Comparison of ENCODE assay signal across 9 mouse cellular contexts in genomic region chr8:11574911-11575603, GRCm38 (mm10). TPM values are rescaled to one million over a fixed set of nuclear protein-coding genes. Genes with fewer than 3 reads are reported as not detected.
DNase-seq lines count a peak whose midpoint lies in the region; ATAC-seq lines count a peak whose summit lies in the region.
"Had no signal": no experiment of that assay in that cellular context is flagged by ENCODE, and none has a peak within 500 bp of the region (broad histone marks: within the 10 kb centered on the region; RNA-seq: fewer than 3 reads in every experiment).

No protein-coding gene starts in this region.

- WGBS in kidney, embryonic 14.5 days = 59% methylated on average over 9 of the region's 9 CpGs
- 56% methylated on average over 9 of the region's 9 CpGs for WGBS in intestine, embryonic 15.5 days

- no peak overlapping the region for H3K27ac ChIP-seq in kidney, embryonic 14.5 days (ENCODE audit: low read depth, low read length)
- peak overlapping the region; percentile 23; the same call in 1 of the 2 replicates for H3K27ac ChIP-seq in intestine, embryonic 15.5 days

- H3K36me3 ChIP-seq in kidney, embryonic 14.5 days (ENCODE audit: control insufficient read depth, insufficient read depth, low read length) = no peaks in the 10 kb centered on the region
- no peaks in the 10 kb centered on the region for H3K36me3 ChIP-seq in intestine, embryonic 15.5 days

- H3K9ac ChIP-seq in kidney, embryonic 14.5 days (ENCODE audit: low read depth, low read length) = no peak overlapping the region
- H3K9ac ChIP-seq in intestine, embryonic 15.5 days = no peak overlapping the region

- 0 out of 2 replicates have a peak, but pooled peaks cover 12% of the 10 kb centered on the region for H3K4me1 ChIP-seq in kidney, embryonic 14.5 days (ENCODE audit: control insufficient read depth, insufficient read depth, low read length)
- H3K4me1 ChIP-seq in intestine, embryonic 15.5 days (replicated peaks) = peaks cover 12% of the 10 kb centered on the region

- no peaks in the 10 kb centered on the region for H3K27me3 ChIP-seq in kidney, embryonic 14.5 days (ENCODE audit: control insufficient read depth, insufficient read depth, low read length)
- no peaks in the 10 kb centered on the region for H3K27me3 ChIP-seq in intestine, embryonic 15.5 days (replicated peaks)

- no peak overlapping the region for H3K4me2 ChIP-seq in kidney, embryonic 14.5 days (replicated peaks; ENCODE audit: low read depth, low read length)
- H3K4me2 ChIP-seq in intestine, embryonic 15.5 days (replicated peaks) = no peak overlapping the region

- no peak overlapping the region for H3K4me3 ChIP-seq in kidney, embryonic 14.5 days (ENCODE audit: low read length)
- no peak overlapping the region for H3K4me3 ChIP-seq in intestine, embryonic 15.5 days (replicated peaks)

- ATAC-seq in kidney, embryonic 14.5 days (ENCODE audit: low FRiP score, low TSS enrichment) = 0 out of 2 replicates have a peak, but pooled peaks have one; percentile 36
- ATAC-seq in intestine, embryonic 15.5 days = 0 out of 2 replicates have a peak, but pooled peaks have one; percentile 43
- ATAC-seq in monocyte, adult 5-6 weeks (replicated peaks; ENCODE audit: insufficient number of reproducible peaks, low FRiP score, low TSS enrichment, poor library complexity, severe bottlenecking) = 0 out of 2 replicates have a peak, but pooled peaks have one; percentile 35
- ATAC-seq: CD4-positive, CD25-positive, alpha-beta regulatory T cell, adult 4 months had no signal

- H3K9me3 ChIP-seq in kidney, embryonic 14.5 days (ENCODE audit: control insufficient read depth, low read length) = no peaks in the 10 kb centered on the region
- no peaks in the 10 kb centered on the region for H3K9me3 ChIP-seq in intestine, embryonic 15.5 days

- no peak for DNase-seq in kidney, adult 11 months
- DNase-seq in NIH3T3 (ENCODE audit: low read depth) = peak; percentile 15
- no peak for DNase-seq in layer of hippocampus, adult 9-11 months
- DNase-seq in layer of hippocampus, adult 8-10 months (ENCODE audit: low spot score in 2 of 2) = no peak
- DNase-seq in spleen, adult 12 weeks (ENCODE audit: low spot score) = no peak

RNA-seq across cellular contexts. Expression of gene Ing1, which starts 19.7 kb away (rescaled TPM):
- polyA plus RNA-seq in kidney, embryonic 14.5 days (2014; fragmentation: Nextera tagmentation; extraction: Ambion mirVana) = 35.7 and 40.7 TPM in 2 replicates
- polyA plus RNA-seq in intestine, embryonic 15.5 days (2015; fragmentation: Nextera tagmentation; extraction: Ambion mirVana) = 34.2 and 35.0 TPM in 2 replicates
- total RNA-seq in monocyte, adult 5-6 weeks (2017) = 69.1 to 75.3 TPM (median 75.0 TPM) in 3 replicates
- 10 to 100 TPM; 35.7 to 43.2 (median 41.5) TPM for total RNA-seq in layer of hippocampus, adult 8-10 months (2022)

RNA-seq across cellular contexts. Expression of gene Cars2, which starts 24.5 kb away (rescaled TPM):
- polyA plus RNA-seq in kidney, embryonic 14.5 days (2014; fragmentation: Nextera tagmentation; extraction: Ambion mirVana) = 22.8 and 23.8 TPM in 2 replicates
- polyA plus RNA-seq in intestine, embryonic 15.5 days (2015; fragmentation: Nextera tagmentation; extraction: Ambion mirVana) = 26.2 and 33.1 TPM in 2 replicates
- total RNA-seq in monocyte, adult 5-6 weeks (2017) = 18.3 to 33.8 TPM (median 30.6 TPM) in 3 replicates
- 10 to 100 TPM; 25.6 to 31.8 (median 27.4) TPM for total RNA-seq in layer of hippocampus, adult 8-10 months (2022)
